Mouse (Mus musculus) MEL (cell line): ENCODE results near the gene Timm29. TPM values are rescaled to one million over a fixed set of nuclear protein-coding genes. Genes with fewer than 3 reads are reported as not detected.

ENCODE experiments used
- DNase-seq: peaks from one replicate; pipeline ENCODE4 v3.0.0; 2011; ENCODE audit warnings: low read depth, low spot score
- H3K27ac ChIP-seq: 2 replicates; pipeline ENCODE4 v1.5.1; 2012; ENCODE audit warnings: low read depth, mild to moderate bottlenecking, control low read depth, low read length, moderate library complexity; ENCODE audit not compliant: control insufficient read depth
- H3K27me3 ChIP-seq, 2 experiments: fragments of 150-350 bp in 1 of 2; sonication (generic) in 1 of 2; 2 replicates each; pipeline ENCODE4 v1.6.1; 2012; ENCODE audit warnings: low read length in 2 of 2, mild to moderate bottlenecking in 2 of 2, improper control_type of control experiment in 1 of 2, moderate library complexity in 1 of 2; ENCODE audit not compliant: insufficient read depth in 2 of 2, control insufficient read depth in 1 of 2
- H3K36me3 ChIP-seq, 2 experiments: 2 replicates each; pipeline ENCODE4 v1.6.1; 2012 to 2014; ENCODE audit warnings: low read length in 2 of 2, improper control_type of control experiment in 1 of 2, inconsistent platforms in 1 of 2, mild to moderate bottlenecking in 1 of 2; ENCODE audit not compliant: insufficient read depth in 2 of 2, control insufficient read depth in 1 of 2
- H3K4me1 ChIP-seq, 2 experiments: fragments of 150-350 bp in 1 of 2; sonication (generic) in 1 of 2; 2 replicates each; pipeline ENCODE4 v1.6.1; 2012; ENCODE audit warnings: low read length in 2 of 2, improper control_type of control experiment in 1 of 2, mild to moderate bottlenecking in 1 of 2; ENCODE audit not compliant: insufficient read depth in 2 of 2, control insufficient read depth in 1 of 2
- H3K4me3 ChIP-seq, 2 experiments: fragments of 150-350 bp in 1 of 2; sonication (generic) in 1 of 2; 2 replicates each; pipeline ENCODE4 v1.5.1; 2012; ENCODE audit warnings: low read depth in 2 of 2, low read length in 2 of 2, mild to moderate bottlenecking in 2 of 2, moderate library complexity in 2 of 2, control low read depth in 1 of 2, improper control_type of control experiment in 1 of 2; ENCODE audit not compliant: control insufficient read depth in 1 of 2, insufficient read depth in 1 of 2
- H3K79me2 ChIP-seq: 2 replicates; pipeline ENCODE4 v1.6.1; 2012; ENCODE audit warnings: mild to moderate bottlenecking, low read length, moderate library complexity; ENCODE audit not compliant: control insufficient read depth, poor library complexity, insufficient read depth
- H3K9ac ChIP-seq: 2 replicates; pipeline ENCODE4 v1.6.1; 2012; ENCODE audit warnings: low read depth, mild to moderate bottlenecking, control low read depth, low read length, moderate library complexity; ENCODE audit not compliant: control insufficient read depth, poor library complexity, severe bottlenecking
- H3K9me3 ChIP-seq: fragments of 150-350 bp; sonication (generic); replicated peaks from 2 replicates; pipeline ENCODE4 v1.6.1; 2012; ENCODE audit warnings: mild to moderate bottlenecking, low read length, improper control_type of control experiment, moderate library complexity; ENCODE audit not compliant: insufficient read depth
- E2F4 ChIP-seq: IDR thresholded peaks from 2 replicates; pipeline ENCODE4 v1.6.1; 2011; ENCODE audit warnings: low read depth, low read length, improper control_type of control experiment, borderline replicate concordance
- GATA1 ChIP-seq: IDR thresholded peaks from 2 replicates; pipeline ENCODE4 v1.6.1; 2011; ENCODE audit warnings: low read depth, low read length, improper control_type of control experiment
- MAX ChIP-seq: IDR thresholded peaks from 2 replicates; pipeline ENCODE4 v1.6.1; 2011; ENCODE audit warnings: low read length, improper control_type of control experiment
- POLR2A ChIP-seq, 2 experiments: IDR thresholded peaks; 2 replicates each; pipeline ENCODE4 v1.6.1; 2011 to 2012; ENCODE audit warnings: low read length in 2 of 2, mild to moderate bottlenecking in 2 of 2, control low read depth in 1 of 2, improper control_type of control experiment in 1 of 2, low read depth in 1 of 2, moderate library complexity in 1 of 2; ENCODE audit not compliant: control insufficient read depth in 1 of 2, insufficient read depth in 1 of 2, poor library complexity in 1 of 2
- POLR2AphosphoS5 ChIP-seq: IDR thresholded peaks from 2 replicates; pipeline ENCODE4 v1.6.1; 2012; ENCODE audit warnings: low read depth, borderline replicate concordance, mild to moderate bottlenecking, inconsistent platforms, low read length, moderate library complexity, mixed read lengths
- RAD21 ChIP-seq: IDR thresholded peaks from 2 replicates; pipeline ENCODE4 v1.6.1; 2011; ENCODE audit warnings: mild to moderate bottlenecking, low read depth, low read length, improper control_type of control experiment
- SIN3A ChIP-seq: IDR thresholded peaks from 2 replicates; pipeline ENCODE4 v1.6.1; 2012; ENCODE audit warnings: low read length, improper control_type of control experiment, inconsistent platforms
- TAL1 ChIP-seq: IDR thresholded peaks from 2 replicates; pipeline ENCODE4 v1.6.1; 2012; ENCODE audit warnings: mild to moderate bottlenecking, inconsistent platforms, low read length, moderate library complexity, mixed read lengths
- polyA plus RNA-seq, 2 experiments: library from polyadenylated mRNA; stranded (reverse) in 1 of 2; unstranded in 1 of 2; fragments of >175 nt in 1 of 2; fragments of >200 nt in 1 of 2; gene quantifications; 2 replicates each; pipeline versions ENCODE4 v1.2.1 to v1.2.4; 2012; ENCODE audit warnings: low replicate concordance in 2 of 2, low read depth in 1 of 2; ENCODE audit not compliant: insufficient read length in 2 of 2, insufficient read depth in 1 of 2, missing spikeins in 1 of 2
- total RNA-seq: library from RNA; depleted of rRNA; stranded (reverse); fragments of 300-350 nt; gene quantifications from 2 replicates; pipeline ENCODE4 v1.2.3, GENCODE M21; 2012

Gene Timm29
- total and polyA plus RNA-seq, 3 experiments = 45.8 to 163 (median 87.9) TPM

DNA sequence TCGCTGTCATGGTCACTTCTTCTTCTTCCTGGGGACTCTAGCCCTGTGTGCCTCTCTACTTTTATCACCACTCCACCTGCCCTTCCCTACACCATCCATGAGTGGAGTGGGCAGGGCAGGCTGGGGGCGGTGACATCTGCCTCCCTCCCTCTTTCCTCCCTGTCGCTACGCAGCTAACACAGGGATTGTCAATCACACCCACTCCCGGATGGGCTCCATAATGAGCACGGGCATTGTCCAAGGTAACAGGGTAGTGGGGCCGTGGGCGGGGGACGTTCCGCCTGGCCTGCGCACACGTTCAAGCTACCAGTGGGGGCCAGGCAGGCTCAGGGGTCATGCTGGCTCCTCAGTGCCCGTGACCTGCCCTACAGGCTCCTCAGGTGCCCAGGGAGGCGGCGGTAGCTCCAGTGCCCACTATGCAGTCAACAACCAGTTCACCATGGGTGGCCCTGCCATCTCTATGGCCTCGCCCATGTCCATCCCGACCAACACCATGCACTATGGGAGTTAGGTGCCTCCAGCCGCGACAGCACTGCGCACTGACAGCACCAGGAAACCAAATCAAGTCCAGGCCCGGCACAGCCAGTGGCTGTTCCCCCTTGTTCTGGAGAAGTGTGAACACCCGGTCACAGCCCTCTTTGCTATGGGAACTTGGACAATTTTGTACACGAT, 4.7 kb upstream of the Timm29 start:
- Histone ChIP-seq H3K4me3 (no peak overlapping the region), H3K9me3 (no peaks in the 10 kb centered on the region), H3K79me2 (peaks cover under 1% of the 10 kb centered on the region; the same call in 1 of the 2 replicates), H3K27me3 (no peaks in the 10 kb centered on the region), H3K4me1 (peaks cover 3 to 8% of the 10 kb centered on the region in 2 experiments; a peak in 3 of 4 replicates), H3K27ac (no peak overlapping the region), H3K36me3 (peaks cover 3 to 29% of the 10 kb centered on the region in 2 experiments; a peak in 3 of 4 replicates), H3K9ac (no peak overlapping the region)
- 0 out of 4 replicates have a peak, but pooled peaks of 1 of the 2 experiments have one; percentile 22 for TF ChIP-seq POLR2A (IDR thresholded peaks at IDR 0.05; ENCODE audit: control insufficient read depth in 1 of 2, insufficient read depth in 1 of 2, low read depth in 1 of 2, low read length in 2 of 2, poor library complexity in 1 of 2)
- no peak for TF ChIP-seq E2F4
- no peak for DNase-seq

DNA sequence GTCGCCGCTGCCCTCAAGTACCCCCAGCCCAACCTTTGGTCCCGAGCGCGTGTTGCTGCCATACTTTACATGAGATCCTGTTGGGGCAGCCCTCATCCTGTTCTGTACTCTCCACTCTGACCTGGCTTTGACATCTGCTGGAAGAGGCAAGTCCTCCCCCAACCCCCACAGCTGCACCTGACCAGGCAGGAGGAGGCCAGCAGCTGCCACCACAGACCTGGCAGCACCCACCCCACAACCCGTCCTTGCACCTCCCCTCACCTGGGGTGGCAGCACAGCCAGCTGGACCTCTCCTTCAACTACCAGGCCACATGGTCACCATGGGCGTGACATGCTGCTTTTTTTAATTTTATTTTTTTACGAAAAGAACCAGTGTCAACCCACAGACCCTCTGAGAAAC, 4.2 kb upstream of the Timm29 start:
- TF ChIP-seq POLR2A (IDR thresholded peaks at IDR 0.05; ENCODE audit: control insufficient read depth in 1 of 2, insufficient read depth in 1 of 2, low read depth in 1 of 2, low read length in 2 of 2, poor library complexity in 1 of 2) (peak in 1 of 2 experiments; percentile 12; a peak in 2 of 4 replicates), GATA1 (no peak), SIN3A (no peak)
- Histone ChIP-seq H3K27ac (no peak overlapping the region), H3K79me2 (peaks cover 6% of the 10 kb centered on the region), H3K9ac (no peak overlapping the region), H3K4me3 (no peak overlapping the region), H3K4me1 (peaks cover 3 to 8% of the 10 kb centered on the region in 2 experiments; a peak in 3 of 4 replicates), H3K9me3 (no peaks in the 10 kb centered on the region), H3K27me3 (no peaks in the 10 kb centered on the region), H3K36me3 (peaks cover 3 to 27% of the 10 kb centered on the region in 2 experiments; a peak in 3 of 4 replicates)
- no peak for DNase-seq

DNA sequence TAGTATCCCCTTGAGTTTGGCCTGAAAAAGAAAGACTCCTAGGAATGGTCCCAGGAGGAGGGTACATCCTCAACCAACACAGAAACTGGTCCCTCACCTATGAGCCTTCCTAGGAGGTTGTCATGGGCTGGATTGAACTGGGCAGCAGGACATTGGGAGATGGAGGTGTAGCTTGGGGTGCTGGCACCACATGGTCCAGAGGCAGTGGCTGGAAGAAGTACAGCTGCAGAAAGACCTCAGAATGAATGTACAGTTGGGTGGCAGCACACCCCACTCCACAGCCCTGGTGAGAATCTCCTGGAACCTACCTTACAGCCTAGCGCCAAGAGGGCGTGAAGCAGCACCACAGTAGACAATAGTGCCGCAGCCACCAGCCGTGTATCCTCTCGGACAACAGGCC, 3.0 kb upstream of the Timm29 start:
- no peaks in the 10 kb centered on the region for H3K9me3 ChIP-seq
- H3K79me2 ChIP-seq = peaks cover 18% of the 10 kb centered on the region
- no peaks in the 10 kb centered on the region for H3K27me3 ChIP-seq
- H3K9ac ChIP-seq = no peak overlapping the region
- H3K4me1 ChIP-seq = peaks cover 3 to 19% of the 10 kb centered on the region in 2 experiments; a peak in 3 of 4 replicates
- no peak overlapping the region for H3K4me3 ChIP-seq
- TF ChIP-seq MAX = no peak
- no peak for TF ChIP-seq RAD21
- no peak for TF ChIP-seq TAL1
- peak; percentile 83 for TF ChIP-seq POLR2AphosphoS5
- TF ChIP-seq POLR2A (IDR thresholded peaks at IDR 0.05; ENCODE audit: control insufficient read depth in 1 of 2, insufficient read depth in 1 of 2, low read depth in 1 of 2, low read length in 2 of 2, poor library complexity in 1 of 2) = peak in 1 of 2 experiments; percentile 42; a peak in 2 of 4 replicates
- TF ChIP-seq, all 39 proteins: peak for 2
- peaks cover 10 to 17% of the 10 kb centered on the region in 2 experiments for H3K36me3 ChIP-seq
- DNase-seq = no peak
- no peak overlapping the region for H3K27ac ChIP-seq
